Comparison of ENCODE assay signal across 8 mouse cellular contexts in the genomic region with DNA sequence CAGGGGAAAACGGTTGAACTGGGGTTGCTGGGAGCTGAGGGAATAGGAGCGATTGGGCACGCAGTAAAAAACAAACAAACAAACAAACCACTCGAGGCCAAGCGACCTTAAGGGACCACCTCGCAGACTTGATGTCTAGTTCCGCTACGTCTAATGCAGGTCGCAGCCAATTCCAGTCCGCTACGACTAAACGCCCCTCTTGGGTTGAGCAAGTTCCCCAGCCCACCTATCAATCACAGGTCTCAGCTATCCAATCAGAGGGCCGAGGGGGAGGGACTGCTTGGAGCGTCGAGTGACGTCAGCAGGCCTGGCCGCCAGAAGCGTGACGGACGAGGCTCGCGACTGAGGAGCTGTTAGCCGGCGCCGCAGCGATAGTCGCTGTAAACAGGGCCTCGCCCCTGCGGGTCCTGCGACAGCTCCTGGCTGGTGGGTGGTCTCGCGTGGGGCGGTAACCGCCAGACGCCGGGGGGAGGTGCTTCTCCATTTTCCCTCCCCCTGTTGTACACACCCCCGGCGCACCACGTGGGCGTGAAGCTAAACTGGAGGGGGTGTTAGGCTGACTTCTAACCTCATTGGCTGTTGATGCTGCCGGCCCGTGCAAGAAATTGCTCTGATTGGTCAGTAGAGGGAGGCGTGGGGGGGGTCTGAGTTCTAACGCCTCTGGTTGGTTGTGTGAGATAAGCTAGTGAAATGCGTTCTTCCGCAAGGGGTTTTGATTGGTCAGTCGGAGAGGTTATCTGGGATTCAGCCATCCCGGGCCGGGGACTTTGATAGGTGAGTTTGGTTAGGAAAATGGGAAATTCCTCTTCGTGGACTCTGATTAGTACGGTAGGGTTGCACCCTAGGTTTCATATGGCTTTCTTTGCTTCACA. TPM values are rescaled to one million over a fixed set of nuclear protein-coding genes. Genes with fewer than 3 reads are reported as not detected.
DNase-seq lines count a peak whose midpoint lies in the region; ATAC-seq and TF ChIP-seq lines count a peak whose summit lies in the region.

TSS of gene A730061H03Rik (minus strand) at position 205 of the 872 bp plus-strand sequence.

- H3K4me2 ChIP-seq in forebrain, embryonic 15.5 days (replicated peaks): peak within 1 kb of the TSS; percentile 68

- DNase-seq in ES-E14 (ENCODE audit: low read depth, low spot score): peak; percentile 98
- DNase-seq in cerebellum, adult 11-12 months: peak; percentile 99
- DNase-seq in heart, postnatal 25 days (ENCODE audit: low spot score): peak; percentile 97
- DNase-seq in layer of hippocampus, adult 18-20 months (ENCODE audit: low spot score in 2 of 2): peak; percentile 99
- peak; percentile 96 for DNase-seq in lung, adult 2 months
- peak; percentile 97 to 99 for DNase-seq in thymus, adult 18-20 months

- in situ Hi-C loops in ES-E14 (cut with MboI; ENCODE audit: low sequenced_read_pairs in 2 of 2, unreplicated experiment in 2 of 2): no loop called here

- peak; percentile 92 for TF ChIP-seq POLR2A in lung, adult 2 months (IDR thresholded peaks at IDR 0.05; ENCODE audit: borderline replicate concordance, extremely low read depth, low read depth, low read length)

- peak; percentile 98 for ATAC-seq in forebrain, embryonic 15.5 days (replicated peaks)
- peak; percentile 77 for ATAC-seq in neutrophil, adult 5-6 weeks (ENCODE audit: extremely low read depth, insufficient number of reproducible peaks, low FRiP score, poor library complexity, severe bottlenecking)

- peaks cover 6% of the 10 kb centered on the region; the same call in 1 of the 2 replicates for H3K36me3 ChIP-seq in ES-E14 (ENCODE audit: control insufficient read depth, insufficient read depth, low read length, poor library complexity, severe bottlenecking)
- H3K36me3 ChIP-seq in forebrain, embryonic 15.5 days: peaks cover 21% of the 10 kb centered on the region

- H3K9me3 ChIP-seq in ES-E14 (ENCODE audit: control insufficient read depth, insufficient read depth, low read depth, low read length): no peaks in the 10 kb centered on the region
- no peaks in the 10 kb centered on the region for H3K9me3 ChIP-seq in forebrain, embryonic 15.5 days

- H3K4me1 ChIP-seq in ES-E14 (ENCODE audit: control insufficient read depth in 2 of 2, insufficient read depth in 2 of 2, low read length in 2 of 2, poor library complexity in 1 of 2): peaks cover 0 to 5% of the 10 kb centered on the region in 2 experiments; a peak in 1 of 4 replicates
- peaks cover 21% of the 10 kb centered on the region for H3K4me1 ChIP-seq in forebrain, embryonic 15.5 days
- peaks cover 10% of the 10 kb centered on the region for H3K4me1 ChIP-seq in lung, adult 2 months (ENCODE audit: control insufficient read depth, insufficient read depth, low read length)

- H3K4me3 ChIP-seq in ES-E14 (ENCODE audit: insufficient read depth in 1 of 2, low read depth in 1 of 2, low read length in 2 of 2, poor library complexity in 1 of 2, severe bottlenecking in 1 of 2): peak within 1 kb of the TSS; percentile 81
- H3K4me3 ChIP-seq in forebrain, embryonic 15.5 days: peak within 1 kb of the TSS; percentile 58
- peak within 1 kb of the TSS; percentile 99 for H3K4me3 ChIP-seq in lung, adult 2 months (replicated peaks; ENCODE audit: extremely low read depth, low read depth, low read length)

- peak within 1 kb of the TSS; percentile 92 for H3K27ac ChIP-seq in ES-E14 (ENCODE audit: insufficient read depth, low read depth, low read length, poor library complexity, severe bottlenecking)
- H3K27ac ChIP-seq in forebrain, embryonic 15.5 days (replicated peaks): peak within 1 kb of the TSS; percentile 98

- TF ChIP-seq CTCF in lung, adult 2 months (IDR thresholded peaks at IDR 0.05; ENCODE audit: insufficient read depth, low read length): no peak

- intact Hi-C loops in heart, postnatal 25 days (cut with DNase I): loop anchor here (5.0 kb wide), 1 partner anchor 42 kb away; the partner anchor contains the start of gene Irf9

- H3K9ac ChIP-seq in ES-E14 (ENCODE audit: insufficient read depth, low read depth, low read length, poor library complexity, severe bottlenecking): peak within 1 kb of the TSS; percentile 85
- peak within 1 kb of the TSS; percentile 85 for H3K9ac ChIP-seq in forebrain, embryonic 15.5 days (replicated peaks)

- H3K27me3 ChIP-seq in forebrain, embryonic 15.5 days: no peaks in the 10 kb centered on the region

- WGBS in forebrain, embryonic 15.5 days: under 1% methylated on average over 51 of the region's 51 CpGs
- under 1% methylated on average over 51 of the region's 51 CpGs for WGBS in lung, adult 2 months

TF ChIP-seq in ES-E14, 5 proteins besides CTCF, POLR2A, EP300 and RAD21:
- TF ChIP-seq CHD2 (IDR thresholded peaks at IDR 0.05; ENCODE audit: low read depth, low read length) (peak; percentile 94), MAFK (IDR thresholded peaks at IDR 0.05; ENCODE audit: insufficient read depth, low read depth, low read length) (no peak), HCFC1 (IDR thresholded peaks at IDR 0.05; ENCODE audit: borderline replicate concordance, insufficient read depth, low read length) (0 out of 2 replicates have a peak, but pooled peaks have one; percentile 55)

RNA-seq across cellular contexts. Expression of gene A730061H03Rik, which starts in this region (rescaled TPM):
- not detected in 2 replicates for total RNA-seq in ES-E14 (2012; rRNA removed)
- polyA plus RNA-seq in forebrain, embryonic 15.5 days (2015; fragmentation: Nextera tagmentation; extraction: Ambion mirVana): 0.49 and 0.60 TPM in 2 replicates
- total RNA-seq in heart, postnatal 25 days (2021): under 1 TPM in 1 of 2 experiments, not detected in 1; 0.83 TPM
- 1 to 10 TPM in 1 of 2 experiments, under 1 TPM in 1; 0.79 to 1.6 TPM for total RNA-seq in layer of hippocampus, adult 18-20 months (2021)
- 0.60 and 1.8 TPM in 2 replicates for polyA plus RNA-seq in lung, adult 2 months (2012; rRNA removed)
- 6.9 and 9.1 TPM in 2 replicates for total RNA-seq in neutrophil, adult 5-6 weeks (2017)

Comparison
In these comparisons a context has a peak if more than half of its experiments do, and no peak if none do; other contexts are left out.
1. Peak in every context shown above with its lines: DNase-seq, ATAC-seq, H3K4me3 ChIP-seq and H3K27ac ChIP-seq.
2. Peak in DNase-seq, H3K4me3 ChIP-seq, H3K27ac ChIP-seq and H3K9ac ChIP-seq in ES-E14; RNA of the gene not detected or under 1 TPM.
3. Peak in ATAC-seq, H3K4me3 ChIP-seq, H3K27ac ChIP-seq, H3K9ac ChIP-seq and H3K4me2 ChIP-seq in forebrain, embryonic 15.5 days; RNA of the gene not detected or under 1 TPM.
4. Peak in DNase-seq in heart, postnatal 25 days; RNA of the gene not detected or under 1 TPM.